Comparison of ENCODE assay signal across 7 mouse cellular contexts in genomic region chr15:82236565-82236964, GRCm38 (mm10). TPM values are rescaled to one million over a fixed set of nuclear protein-coding genes. Genes with fewer than 3 reads are reported as not detected.
DNase-seq lines count a peak whose midpoint lies in the region; ATAC-seq lines count a peak whose summit lies in the region.

No protein-coding gene starts in this region.

- ATAC-seq in granulocyte monocyte progenitor cell, adult 5-6 weeks (replicated peaks; ENCODE audit: poor library complexity, severe bottlenecking) = peak; percentile 80
- ATAC-seq in midbrain, embryonic 12.5 days (ENCODE audit: low FRiP score, low read depth) = peak; percentile 69; the same call in 1 of the 2 replicates

- no peak overlapping the region for H3K27ac ChIP-seq in midbrain, embryonic 12.5 days (replicated peaks)

- 17% methylated on average over 5 of the region's 5 CpGs for WGBS in midbrain, embryonic 12.5 days

- H3K4me1 ChIP-seq in midbrain, embryonic 12.5 days = no peaks in the 10 kb centered on the region

- intact Hi-C loops in left cerebral cortex, postnatal 4 days (cut with DNase I) = loop anchor here (2.0 kb wide), 1 partner anchor 172 kb away; no protein-coding TSS in a partner anchor

- no peaks in the 10 kb centered on the region for H3K27me3 ChIP-seq in midbrain, embryonic 12.5 days

- no peak overlapping the region for H3K4me3 ChIP-seq in midbrain, embryonic 12.5 days

- DNase-seq in adrenal gland, adult 2 months = peak; percentile 79
- peak; percentile 78 for DNase-seq in embryo, embryonic 11 days
- peak; percentile 73 for DNase-seq in kidney, adult 11 months
- DNase-seq in left cerebral cortex, postnatal 4 days = peak; percentile 80
- DNase-seq in skeletal muscle tissue, adult 2 months (ENCODE audit: low read depth, low spot score) = peak; percentile 67

- H3K9me3 ChIP-seq in midbrain, embryonic 12.5 days = no peaks in the 10 kb centered on the region

- 0 out of 2 replicates have a peak, but pooled peaks cover 9% of the 10 kb centered on the region for H3K36me3 ChIP-seq in midbrain, embryonic 12.5 days

- H3K9ac ChIP-seq in midbrain, embryonic 12.5 days (replicated peaks) = no peak overlapping the region

- no peak overlapping the region for H3K4me2 ChIP-seq in midbrain, embryonic 12.5 days (replicated peaks)

RNA-seq across cellular contexts. Expression of gene Cenpm, which starts 8.0 kb away (rescaled TPM):
- total RNA-seq in adrenal gland, adult 2 months (2021) = 1 to 10 TPM in 1 of 2 experiments, under 1 TPM in 1; 0.93 to 1.9 TPM
- polyA plus RNA-seq in adrenal gland, adult 2 months (2012; rRNA removed) = 11.0 and 11.1 TPM in 2 replicates
- total RNA-seq in granulocyte monocyte progenitor cell, adult 5-6 weeks (2014; fragmentation: Nextera tagmentation) = 15.1 and 39.8 TPM in 2 replicates
- total RNA-seq in granulocyte monocyte progenitor cell, adult 5-6 weeks (2017) = 21.9 and 22.0 TPM in 2 replicates
- total RNA-seq in left cerebral cortex, postnatal 4 days (2021) = 1 to 10 TPM; 6.5 to 6.9 TPM
- 60.1 and 61.9 TPM in 2 replicates for polyA plus RNA-seq in midbrain, embryonic 12.5 days (2016; fragmentation: Nextera tagmentation; extraction: Ambion mirVana)

RNA-seq across cellular contexts. Expression of gene Tnfrsf13c, which starts 12.4 kb away (rescaled TPM):
- not detected for total RNA-seq in adrenal gland, adult 2 months (2021)
- 0.08 and 0.15 TPM in 2 replicates for polyA plus RNA-seq in adrenal gland, adult 2 months (2012; rRNA removed)
- total RNA-seq in granulocyte monocyte progenitor cell, adult 5-6 weeks (2014; fragmentation: Nextera tagmentation) = 0.49 TPM in 1 of 2 replicates, not detected in the other
- total RNA-seq in granulocyte monocyte progenitor cell, adult 5-6 weeks (2017) = 0.46 TPM in 1 of 2 replicates, not detected in the other
- total RNA-seq in left cerebral cortex, postnatal 4 days (2021) = 1 to 10 TPM in 1 of 2 experiments, under 1 TPM in 1; 0.46 to 1.1 TPM
- polyA plus RNA-seq in midbrain, embryonic 12.5 days (2016; fragmentation: Nextera tagmentation; extraction: Ambion mirVana) = 0.37 TPM in 1 of 2 replicates, not detected in the other

RNA-seq across cellular contexts. Expression of gene 1500009C09Rik, which starts 15.6 kb away (rescaled TPM):
- total RNA-seq in adrenal gland, adult 2 months (2021) = under 1 TPM; 0.31 to 0.32 TPM
- polyA plus RNA-seq in adrenal gland, adult 2 months (2012; rRNA removed) = 0.23 and 0.26 TPM in 2 replicates
- not detected in 2 replicates for total RNA-seq in granulocyte monocyte progenitor cell, adult 5-6 weeks (2014; fragmentation: Nextera tagmentation)
- not detected in 2 replicates for total RNA-seq in granulocyte monocyte progenitor cell, adult 5-6 weeks (2017)
- 10 to 100 TPM; 70.9 to 77.4 TPM for total RNA-seq in left cerebral cortex, postnatal 4 days (2021)
- polyA plus RNA-seq in midbrain, embryonic 12.5 days (2016; fragmentation: Nextera tagmentation; extraction: Ambion mirVana) = 2.6 and 3.3 TPM in 2 replicates

RNA-seq across cellular contexts. Expression of gene Shisa8, which starts 23.9 kb away (rescaled TPM):
- total RNA-seq in adrenal gland, adult 2 months (2021) = under 1 TPM in 1 of 2 experiments, not detected in 1; 0.69 TPM
- polyA plus RNA-seq in adrenal gland, adult 2 months (2012; rRNA removed) = 1.3 and 2.5 TPM in 2 replicates
- not detected in 2 replicates for total RNA-seq in granulocyte monocyte progenitor cell, adult 5-6 weeks (2014; fragmentation: Nextera tagmentation)
- total RNA-seq in granulocyte monocyte progenitor cell, adult 5-6 weeks (2017) = not detected in 2 replicates
- 1 to 10 TPM; 1.5 to 2.0 TPM for total RNA-seq in left cerebral cortex, postnatal 4 days (2021)
- 0.73 and 0.80 TPM in 2 replicates for polyA plus RNA-seq in midbrain, embryonic 12.5 days (2016; fragmentation: Nextera tagmentation; extraction: Ambion mirVana)

RNA-seq across cellular contexts. Expression of gene Sept3, which starts 38.1 kb away (rescaled TPM):
- 1 to 10 TPM; 2.9 to 4.7 TPM for total RNA-seq in adrenal gland, adult 2 months (2021)
- 2.1 and 2.9 TPM in 2 replicates for polyA plus RNA-seq in adrenal gland, adult 2 months (2012; rRNA removed)
- total RNA-seq in granulocyte monocyte progenitor cell, adult 5-6 weeks (2014; fragmentation: Nextera tagmentation) = 0.28 and 1.1 TPM in 2 replicates
- total RNA-seq in granulocyte monocyte progenitor cell, adult 5-6 weeks (2017) = 0.13 and 0.67 TPM in 2 replicates
- 100 to 1,000 TPM; 666 to 687 TPM for total RNA-seq in left cerebral cortex, postnatal 4 days (2021)
- polyA plus RNA-seq in midbrain, embryonic 12.5 days (2016; fragmentation: Nextera tagmentation; extraction: Ambion mirVana) = 237 and 291 TPM in 2 replicates

Comparison
In these comparisons a context has a peak if more than half of its experiments do, and no peak if none do; other contexts are left out.
1. RNA of gene 1500009C09Rik, which starts 15.6 kb away (total RNA-seq): 70.9 to 77.4 TPM in left cerebral cortex, postnatal 4 days; 0.31 to 0.32 TPM in adrenal gland, adult 2 months and not detected in granulocyte monocyte progenitor cell, adult 5-6 weeks; every median in the first group is over 10 times any median in the second.
2. Peak in every context shown above with its lines, with median percentiles within 50 percentile points of each other: DNase-seq.